Mouse (Mus musculus) forelimb bud, embryonic 11.5 days (tissue): ENCODE results near the gene Efemp1.
A peak's percentile ranks its signal among the peaks of the same experiment; 100 is the strongest.

ENCODE experiments used
- DNase-seq: peaks from one replicate; pipeline ENCODE4 v3.0.0-alpha.2; 2012; ENCODE audit warnings: low read depth, low spot score

Gene Efemp1

GRCm38 (mm10) chr11:28934449-28934848 lies 81.4 kb downstream of the Efemp1 start:
- no peak for DNase-seq

GRCm38 (mm10) chr11:28939651-28940050 lies 86.6 kb downstream of the Efemp1 start:
- DNase-seq, result no peak

- no peak for DNase-seq
Measured at GRCm38 (mm10) chr11:28951586-28952210, 98.7 kb downstream of the Efemp1 start.

- peak; percentile 39 for DNase-seq
Measured at GRCm38 (mm10) chr11:28954673-28955304, 101.8 kb downstream of the Efemp1 start.

GRCm38 (mm10) chr11:28955305-28955701 lies 102.3 kb downstream of the Efemp1 start:
- peak; percentile 30 for DNase-seq

- DNase-seq, result no peak
Measured at GRCm38 (mm10) chr11:28961381-28961780, 108.4 kb downstream of the Efemp1 start.
